Mouse (Mus musculus): ENCODE results near the gene Iqgap1. TPM values are rescaled to one million over a fixed set of nuclear protein-coding genes. Genes with fewer than 3 reads are reported as not detected.

Iqgap1 gene
- polyA plus RNA-seq, 1 experiment from 2014 or later, result 58.0 TPM

DNA sequence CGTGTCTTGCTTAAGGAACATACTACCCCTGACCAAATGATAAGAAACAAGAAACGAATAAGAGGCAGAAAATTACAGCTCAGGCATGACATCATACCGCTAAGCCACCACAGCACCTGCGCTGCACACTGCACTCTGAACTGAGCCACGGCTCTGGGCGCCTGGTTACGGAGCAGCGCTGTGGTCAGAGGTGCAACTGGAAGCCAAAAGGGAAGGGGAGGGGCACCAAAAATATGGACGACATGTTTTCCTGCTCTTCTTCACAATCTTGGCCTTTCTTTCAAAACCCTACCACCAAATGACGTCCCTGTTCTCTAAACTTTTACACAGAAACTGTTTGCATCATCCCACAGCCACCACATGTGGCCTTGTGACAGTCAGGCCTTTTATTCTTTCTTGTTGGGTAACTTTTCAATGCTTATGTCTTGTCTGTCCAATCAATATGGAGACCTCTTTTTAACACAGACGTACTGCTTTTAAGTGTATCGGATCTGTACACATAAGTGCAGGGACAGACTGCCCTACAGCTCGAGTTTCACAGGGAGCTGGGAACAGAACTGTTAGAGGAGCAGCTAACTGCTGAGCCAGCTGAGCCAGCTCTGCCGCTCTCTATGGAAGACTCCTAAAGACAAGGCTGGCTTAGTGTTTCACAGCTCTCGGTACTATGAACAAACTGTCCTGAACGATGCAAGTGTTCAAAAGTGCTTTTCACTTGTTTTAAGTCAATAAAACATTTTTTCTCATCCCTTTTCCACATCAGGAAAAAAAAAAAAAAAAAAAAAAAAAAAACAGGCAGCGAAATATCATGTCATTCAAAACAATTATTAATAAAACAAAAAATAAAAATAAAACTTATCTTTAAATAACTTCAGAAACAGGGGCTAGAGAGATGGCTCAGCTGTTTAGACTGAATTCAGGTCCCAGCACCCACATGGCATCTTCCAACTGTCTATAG lies 43.3 kb downstream of the Iqgap1 start:
- Histone ChIP-seq H3K9me3 (ENCODE audit: control insufficient read depth, low read length) (no peaks in the 10 kb centered on the region), H3K9ac (ENCODE audit: low read length) (no peak overlapping the region), H3K27ac (replicated peaks) (peak overlapping the region; percentile 79), H3K27me3 (ENCODE audit: control insufficient read depth, insufficient read depth, low read length) (no peaks in the 10 kb centered on the region), H3K36me3 (ENCODE audit: control insufficient read depth, insufficient read depth, low read length) (no peaks in the 10 kb centered on the region), H3K4me1 (replicated peaks; ENCODE audit: control insufficient read depth, insufficient read depth) (peaks cover 17% of the 10 kb centered on the region), H3K4me2 (replicated peaks; ENCODE audit: low read depth) (no peak overlapping the region), H3K4me3 (ENCODE audit: low read depth, low read length) (no peak overlapping the region)
- TF ChIP-seq EP300 (optimal IDR thresholded peaks at IDR 0.05) (no peak), CTCF (IDR thresholded peaks at IDR 0.05; ENCODE audit: low read depth) (no peak)
- ATAC-seq (ENCODE audit: low FRiP score, low TSS enrichment), result no peak
- DNase-seq (ENCODE audit: low spot score), result peak; percentile 61
- 51% methylated on average over 17 of the region's 17 CpGs for WGBS

DNA sequence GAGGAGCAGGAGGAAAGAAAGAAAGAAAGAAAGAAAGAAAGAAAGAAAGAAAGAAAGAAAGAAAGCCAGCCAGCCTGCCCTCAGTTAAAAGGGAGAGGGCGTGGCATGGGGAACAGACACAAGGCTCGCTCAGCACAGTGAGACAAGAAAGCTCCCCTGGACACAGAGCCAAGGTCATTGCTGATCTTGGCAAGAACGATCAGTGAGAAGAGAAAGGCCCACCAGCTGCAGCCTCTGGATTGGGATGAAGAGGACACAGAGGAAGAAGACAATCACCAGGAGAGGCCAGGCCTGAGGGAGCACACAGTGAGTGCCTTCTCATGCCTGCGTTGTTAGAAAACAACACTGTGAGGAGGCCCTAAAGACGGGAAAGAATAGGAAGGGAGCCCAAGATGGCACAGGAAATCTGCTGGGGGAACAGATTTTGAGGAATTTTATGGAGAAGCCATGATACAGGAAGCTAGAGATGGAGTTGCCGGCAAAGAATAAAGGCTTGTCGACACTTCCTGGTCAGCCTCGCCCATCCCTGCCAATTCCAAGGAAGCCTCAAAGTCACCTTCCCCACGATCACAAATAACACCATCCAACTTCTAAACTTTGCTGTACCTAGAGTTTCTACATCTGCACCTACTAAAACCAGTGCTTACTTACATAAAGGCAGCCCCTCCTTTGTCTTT lies 44.2 kb downstream of the Iqgap1 start:
- no peak for DNase-seq (ENCODE audit: low spot score)
- H3K9ac ChIP-seq (ENCODE audit: low read length), result no peak overlapping the region
- 48% methylated on average over 9 of the region's 9 CpGs for WGBS
- H3K27ac ChIP-seq (replicated peaks), result peak overlapping the region; percentile 79
- TF ChIP-seq CTCF (IDR thresholded peaks at IDR 0.05; ENCODE audit: low read depth) (no peak), EP300 (optimal IDR thresholded peaks at IDR 0.05) (no peak)
- H3K27me3 ChIP-seq (ENCODE audit: control insufficient read depth, insufficient read depth, low read length), result no peaks in the 10 kb centered on the region
- no peak overlapping the region for H3K4me3 ChIP-seq (ENCODE audit: low read depth, low read length)
- no peak for ATAC-seq (ENCODE audit: low FRiP score, low TSS enrichment)
- no peaks in the 10 kb centered on the region for H3K9me3 ChIP-seq (ENCODE audit: control insufficient read depth, low read length)
- peak overlapping the region; percentile 1; the same call in 1 of the 2 replicates for H3K4me2 ChIP-seq (replicated peaks; ENCODE audit: low read depth)
- peaks cover 17% of the 10 kb centered on the region for H3K4me1 ChIP-seq (replicated peaks; ENCODE audit: control insufficient read depth, insufficient read depth)
- no peaks in the 10 kb centered on the region for H3K36me3 ChIP-seq (ENCODE audit: control insufficient read depth, insufficient read depth, low read length)

DNA sequence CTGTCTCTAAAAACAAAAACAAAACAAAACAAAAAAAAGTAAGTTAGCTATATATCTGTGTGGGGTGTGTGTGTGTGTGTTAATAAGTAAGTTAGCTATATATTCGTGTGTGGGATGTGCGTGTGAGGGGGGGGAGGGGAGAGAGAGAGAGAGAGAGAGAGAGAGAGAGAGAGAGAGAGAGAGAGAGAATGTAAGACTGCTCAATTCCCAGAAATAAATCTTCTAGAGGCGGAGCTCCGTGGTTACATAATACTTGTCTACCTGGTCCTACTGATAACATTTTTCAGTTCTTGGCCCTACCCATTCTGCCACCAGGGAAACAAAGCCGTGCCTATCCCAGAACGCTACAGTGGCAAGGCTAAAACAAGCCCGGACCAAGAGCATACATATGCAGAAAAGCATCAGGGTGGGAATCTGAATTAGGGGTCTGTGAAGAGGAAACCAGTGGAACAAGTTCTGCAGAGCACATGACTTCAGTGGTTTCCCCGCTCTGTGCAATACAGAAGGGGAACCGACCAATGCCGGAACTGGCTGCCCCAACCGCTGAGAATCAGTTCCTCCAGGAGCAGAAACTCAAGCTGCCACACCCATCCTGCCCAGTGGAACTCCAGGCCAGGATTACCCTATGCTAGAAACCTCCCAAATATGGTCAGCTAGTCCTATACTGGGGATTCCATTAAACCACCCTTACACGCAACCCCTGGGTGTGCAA lies 46.7 kb downstream of the Iqgap1 start:
- Histone ChIP-seq H3K4me1 (replicated peaks; ENCODE audit: control insufficient read depth, insufficient read depth) (peaks cover 16% of the 10 kb centered on the region), H3K9ac (ENCODE audit: low read length) (peak overlapping the region; percentile 43), H3K4me3 (ENCODE audit: low read depth, low read length) (no peak overlapping the region), H3K36me3 (ENCODE audit: control insufficient read depth, insufficient read depth, low read length) (no peaks in the 10 kb centered on the region), H3K4me2 (replicated peaks; ENCODE audit: low read depth) (peak overlapping the region; percentile 35), H3K9me3 (ENCODE audit: control insufficient read depth, low read length) (no peaks in the 10 kb centered on the region), H3K27me3 (ENCODE audit: control insufficient read depth, insufficient read depth, low read length) (no peaks in the 10 kb centered on the region), H3K27ac (replicated peaks) (peak overlapping the region; percentile 93)
- TF ChIP-seq EP300 (optimal IDR thresholded peaks at IDR 0.05) (peak; percentile 84), CTCF (IDR thresholded peaks at IDR 0.05; ENCODE audit: low read depth) (no peak; the same call in 1 of the 2 replicates)
- DNase-seq (ENCODE audit: low spot score), result peak; percentile 87
- peak; percentile 92 for ATAC-seq (ENCODE audit: low FRiP score, low TSS enrichment)
- 34% methylated on average over 12 of the region's 12 CpGs for WGBS

DNA sequence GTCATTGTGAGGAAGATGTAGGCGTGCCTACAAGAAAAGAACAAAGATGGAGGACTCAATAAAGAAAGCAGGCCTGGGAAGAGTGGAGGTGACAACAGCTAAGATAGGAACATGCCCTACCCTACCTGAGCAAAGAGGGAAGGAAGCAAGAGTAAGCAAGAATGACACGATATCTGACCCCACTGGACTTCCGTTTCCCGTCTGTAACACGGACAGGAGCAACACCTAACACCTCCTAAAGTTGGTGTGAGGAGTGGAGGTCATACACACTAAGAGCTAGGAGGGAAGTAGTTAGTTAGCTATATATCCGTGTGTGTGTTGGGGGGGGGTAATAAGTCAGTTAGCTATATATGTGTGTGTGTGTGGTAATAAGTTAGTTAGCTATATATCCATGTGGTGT lies 47.4 kb downstream of the Iqgap1 start:
- Histone ChIP-seq H3K36me3 (ENCODE audit: control insufficient read depth, insufficient read depth, low read length) (no peaks in the 10 kb centered on the region), H3K27me3 (ENCODE audit: control insufficient read depth, insufficient read depth, low read length) (no peaks in the 10 kb centered on the region), H3K9ac (ENCODE audit: low read length) (no peak overlapping the region), H3K27ac (replicated peaks) (peak overlapping the region; percentile 93), H3K9me3 (ENCODE audit: control insufficient read depth, low read length) (no peaks in the 10 kb centered on the region), H3K4me2 (replicated peaks; ENCODE audit: low read depth) (no peak overlapping the region), H3K4me3 (ENCODE audit: low read depth, low read length) (no peak overlapping the region), H3K4me1 (replicated peaks; ENCODE audit: control insufficient read depth, insufficient read depth) (peaks cover 16% of the 10 kb centered on the region)
- ATAC-seq (ENCODE audit: low FRiP score, low TSS enrichment) (peak; percentile 36), DNase-seq (ENCODE audit: low spot score) (no peak)
- TF ChIP-seq EP300 (optimal IDR thresholded peaks at IDR 0.05) (no peak), CTCF (IDR thresholded peaks at IDR 0.05; ENCODE audit: low read depth) (no peak)
- WGBS, result 66% methylated on average over 6 of the region's 6 CpGs

DNA sequence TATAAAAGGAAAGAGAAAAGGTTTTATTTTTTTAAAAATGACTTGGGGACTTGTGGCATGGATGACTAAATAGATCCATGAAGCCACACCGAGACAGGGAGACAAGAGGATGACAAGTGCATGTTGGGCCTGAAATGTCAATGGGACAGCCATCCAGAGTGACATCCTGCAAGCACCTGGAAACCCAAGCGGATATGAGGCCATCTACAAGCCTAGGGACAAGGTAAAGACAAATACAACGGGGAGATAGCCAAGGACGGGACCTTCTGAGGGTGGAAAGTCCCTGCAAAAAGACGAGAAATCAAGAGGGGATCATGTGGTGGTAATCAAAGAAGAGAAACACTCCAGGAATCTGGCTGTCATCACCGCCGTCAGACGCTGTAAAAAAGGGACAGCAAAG lies 48.6 kb downstream of the Iqgap1 start:
- DNase-seq (ENCODE audit: low spot score) (no peak), ATAC-seq (ENCODE audit: low FRiP score, low TSS enrichment) (no peak)
- H3K4me1 ChIP-seq (replicated peaks; ENCODE audit: control insufficient read depth, insufficient read depth), result peaks cover 13% of the 10 kb centered on the region
- no peak overlapping the region for H3K27ac ChIP-seq (replicated peaks)
- no peak overlapping the region for H3K4me2 ChIP-seq (replicated peaks; ENCODE audit: low read depth)
- no peak overlapping the region for H3K4me3 ChIP-seq (ENCODE audit: low read depth, low read length)
- WGBS, result 64% methylated on average over 8 of the region's 8 CpGs
- no peak overlapping the region for H3K9ac ChIP-seq (ENCODE audit: low read length)
- TF ChIP-seq EP300 (optimal IDR thresholded peaks at IDR 0.05), result no peak
- TF ChIP-seq CTCF (IDR thresholded peaks at IDR 0.05; ENCODE audit: low read depth), result no peak
- no peaks in the 10 kb centered on the region for H3K9me3 ChIP-seq (ENCODE audit: control insufficient read depth, low read length)
- no peaks in the 10 kb centered on the region for H3K27me3 ChIP-seq (ENCODE audit: control insufficient read depth, insufficient read depth, low read length)
- no peaks in the 10 kb centered on the region for H3K36me3 ChIP-seq (ENCODE audit: control insufficient read depth, insufficient read depth, low read length)

Measured in stomach, postnatal 0 days (tissue).